Mouse (Mus musculus) G1E (cell line): ENCODE results near the gene Mrps26.

Experiments
- CTCF ChIP-seq: IDR thresholded peaks from 2 replicates; pipeline ENCODE4 v1.5.1; 2012; ENCODE audit warnings: low read depth, low read length, inconsistent platforms, mixed read lengths
- GATA2 ChIP-seq: IDR thresholded peaks from 2 replicates; pipeline ENCODE4 v1.6.1; 2012; ENCODE audit warnings: low read depth, low read length, inconsistent platforms, borderline replicate concordance
- POLR2AphosphoS5 ChIP-seq: IDR thresholded peaks from 2 replicates; pipeline ENCODE4 v1.6.1; 2012; ENCODE audit warnings: low read depth, low read length, inconsistent platforms; ENCODE audit not compliant: insufficient replicate concordance

- TF ChIP-seq CTCF (no peak), GATA2 (no peak), POLR2AphosphoS5 (no peak)
Observed at GRCm38 (mm10) chr2:130602195-130602594, 38.7 kb downstream of the Mrps26 start.
